Mouse (Mus musculus) CH12.LX (cell line): Measurements from ENCODE around the gene Six5. TPM values are rescaled to one million over a fixed set of nuclear protein-coding genes. Genes with fewer than 3 reads are reported as not detected.

ENCODE experiments used
- DNase-seq: peaks from one replicate; pipeline ENCODE4 v3.0.0-alpha.2; 2013; ENCODE audit errors: extremely low read depth
- H3K27ac ChIP-seq: 2 replicates; pipeline ENCODE4 v1.5.1; 2012; ENCODE audit warnings: low read depth, mild to moderate bottlenecking, control low read depth, moderate library complexity; ENCODE audit not compliant: insufficient read depth
- H3K27me3 ChIP-seq: replicated peaks from 2 replicates; pipeline ENCODE3; 2012; ENCODE audit warnings: inconsistent platforms
- H3K36me3 ChIP-seq, 2 experiments: replicated peaks in 1 of 2; 2 replicates each; pipeline versions ENCODE3 to v1.6.1; 2012; ENCODE audit warnings: inconsistent platforms in 1 of 2, low read length in 1 of 2, mild to moderate bottlenecking in 1 of 2, mixed read lengths in 1 of 2, moderate library complexity in 1 of 2; ENCODE audit not compliant: control insufficient read depth in 1 of 2, insufficient read depth in 1 of 2
- H3K4me1 ChIP-seq, 2 experiments: 2 replicates each; pipeline ENCODE4 v1.6.1; 2012; ENCODE audit warnings: inconsistent platforms in 1 of 2, moderate library complexity in 1 of 2; ENCODE audit not compliant: insufficient read depth in 2 of 2, control insufficient read depth in 1 of 2
- H3K4me2 ChIP-seq: 2 replicates; pipeline ENCODE4 v1.6.1; 2012; ENCODE audit warnings: low read depth, mild to moderate bottlenecking, control low read depth; ENCODE audit not compliant: poor library complexity, insufficient read depth, severe bottlenecking
- H3K4me3 ChIP-seq, 3 experiments: fragments of 150-350 bp in 1 of 3; sonication (generic) in 1 of 3; replicated peaks in 1 of 3; 2 replicates each; pipeline versions ENCODE3 to v1.5.1; 2011 to 2012; ENCODE audit warnings: low read depth in 2 of 3, low read length in 2 of 3, mild to moderate bottlenecking in 2 of 3, moderate library complexity in 2 of 3, control low read depth in 1 of 3, improper control_type of control experiment in 1 of 3, inconsistent platforms in 1 of 3, mixed read lengths in 1 of 3; ENCODE audit not compliant: poor library complexity in 1 of 3
- H3K79me2 ChIP-seq: replicated peaks from 2 replicates; pipeline ENCODE4 v1.6.1; 2012; ENCODE audit warnings: mild to moderate bottlenecking, moderate library complexity; ENCODE audit not compliant: control insufficient read depth, poor library complexity, insufficient read depth, severe bottlenecking; ENCODE audit errors: extremely low read depth
- H3K9ac ChIP-seq: 2 replicates; pipeline ENCODE4 v1.6.1; 2012; ENCODE audit warnings: low read depth, mild to moderate bottlenecking, control low read depth, moderate library complexity; ENCODE audit not compliant: insufficient read depth
- H3K9me3 ChIP-seq: replicated peaks from 2 replicates; pipeline ENCODE3; 2012; ENCODE audit warnings: low read length, inconsistent platforms, mixed read lengths
- BHLHE40 ChIP-seq: IDR thresholded peaks from 2 replicates; pipeline ENCODE4 v1.6.1; 2011; ENCODE audit warnings: mild to moderate bottlenecking, low read depth, low read length, improper control_type of control experiment
- CHD1 ChIP-seq: IDR thresholded peaks from 2 replicates; pipeline ENCODE4 v1.6.1; 2012; ENCODE audit warnings: low read depth, low read length, improper control_type of control experiment, inconsistent platforms
- CTCF ChIP-seq, 2 experiments: IDR thresholded peaks in 1 of 2; conservative IDR thresholded peaks in 1 of 2; 2 replicates each; pipeline ENCODE4 v1.5.1; 2011 to 2012; ENCODE audit warnings: low read depth in 2 of 2, low read length in 2 of 2, improper control_type of control experiment in 1 of 2, inconsistent platforms in 1 of 2, mild to moderate bottlenecking in 1 of 2, moderate library complexity in 1 of 2
- ELF1 ChIP-seq: IDR thresholded peaks from 2 replicates; pipeline ENCODE4 v1.6.1; 2014; ENCODE audit warnings: low read depth, mild to moderate bottlenecking, inconsistent platforms, low read length, improper control_type of control experiment
- EP300 ChIP-seq: IDR thresholded peaks from 2 replicates; pipeline ENCODE4 v1.6.1; 2011; ENCODE audit warnings: low read length, improper control_type of control experiment
- GABPA ChIP-seq: IDR thresholded peaks from 2 replicates; pipeline ENCODE4 v1.6.1; 2012; ENCODE audit warnings: low read depth, low read length, improper control_type of control experiment, inconsistent platforms; ENCODE audit not compliant: insufficient replicate concordance
- HCFC1 ChIP-seq: IDR thresholded peaks from 2 replicates; pipeline ENCODE4 v1.6.1; 2012; ENCODE audit warnings: low read depth, mild to moderate bottlenecking, inconsistent platforms, low read length, improper control_type of control experiment
- JUN ChIP-seq: IDR thresholded peaks from 2 replicates; pipeline ENCODE4 v1.6.1; 2011; ENCODE audit warnings: low read depth, mild to moderate bottlenecking, low read length, improper control_type of control experiment, moderate library complexity; ENCODE audit not compliant: insufficient read depth
- MAFK ChIP-seq: IDR thresholded peaks from 2 replicates; pipeline ENCODE4 v1.6.1; 2011; ENCODE audit warnings: low read length, improper control_type of control experiment; ENCODE audit not compliant: insufficient replicate concordance
- MAX ChIP-seq: IDR thresholded peaks from 2 replicates; pipeline ENCODE4 v1.6.1; 2011; ENCODE audit warnings: low read length, improper control_type of control experiment
- MEF2A ChIP-seq: IDR thresholded peaks from 2 replicates; pipeline ENCODE4 v1.6.1; 2014; ENCODE audit warnings: low read depth, mild to moderate bottlenecking, inconsistent platforms, low read length, improper control_type of control experiment, borderline replicate concordance
- MXI1 ChIP-seq: IDR thresholded peaks from 2 replicates; pipeline ENCODE4 v1.6.1; 2011; ENCODE audit warnings: mild to moderate bottlenecking, low read depth, low read length, improper control_type of control experiment
- NELFE ChIP-seq: IDR thresholded peaks from 2 replicates; pipeline ENCODE4 v1.6.1; 2011; ENCODE audit warnings: low read depth, low read length, improper control_type of control experiment
- NRF1 ChIP-seq: IDR thresholded peaks from 2 replicates; pipeline ENCODE4 v1.6.1; 2014; ENCODE audit warnings: low read depth, mild to moderate bottlenecking, inconsistent platforms, low read length, improper control_type of control experiment, moderate library complexity
- PAX5 ChIP-seq: IDR thresholded peaks from 2 replicates; pipeline ENCODE4 v1.6.1; 2012; ENCODE audit warnings: low read length, inconsistent platforms, mixed read lengths
- POLR2A ChIP-seq: IDR thresholded peaks from 2 replicates; pipeline ENCODE4 v1.6.1; 2011; ENCODE audit warnings: low read depth, mild to moderate bottlenecking, improper control_type of control experiment, low read length
- POLR2AphosphoS2 ChIP-seq: IDR thresholded peaks from 2 replicates; pipeline ENCODE4 v1.6.1; 2011; ENCODE audit warnings: low read depth, low read length, improper control_type of control experiment
- RAD21 ChIP-seq: IDR thresholded peaks from 2 replicates; pipeline ENCODE4 v1.6.1; 2011; ENCODE audit warnings: low read depth, mild to moderate bottlenecking, low read length, improper control_type of control experiment, moderate library complexity
- RCOR1 ChIP-seq: conservative IDR thresholded peaks from 2 replicates; pipeline ENCODE4 v1.6.1; 2012; ENCODE audit warnings: low read depth, mild to moderate bottlenecking, inconsistent platforms, low read length, improper control_type of control experiment
- SIN3A ChIP-seq: IDR thresholded peaks from 2 replicates; pipeline ENCODE4 v1.6.1; 2012; ENCODE audit warnings: low read length, improper control_type of control experiment, inconsistent platforms
- SMC3 ChIP-seq: IDR thresholded peaks from 2 replicates; pipeline ENCODE4 v1.6.1; 2011; ENCODE audit warnings: low read depth, low read length, improper control_type of control experiment
- TCF12 ChIP-seq: IDR thresholded peaks from 2 replicates; pipeline ENCODE4 v1.6.1; 2014; ENCODE audit warnings: low read depth, mild to moderate bottlenecking, inconsistent platforms, low read length, improper control_type of control experiment
- USF1 ChIP-seq: IDR thresholded peaks from 2 replicates; pipeline ENCODE4 v1.6.1; 2014; ENCODE audit warnings: low read depth, mild to moderate bottlenecking, inconsistent platforms, low read length, improper control_type of control experiment
- USF2 ChIP-seq: conservative IDR thresholded peaks from 2 replicates; pipeline ENCODE4 v1.6.1; 2011; ENCODE audit warnings: low read depth, low read length, improper control_type of control experiment
- ZKSCAN1 ChIP-seq: IDR thresholded peaks from 2 replicates; pipeline ENCODE4 v1.6.1; 2012; ENCODE audit warnings: low read depth, inconsistent platforms, low read length, improper control_type of control experiment, borderline replicate concordance
- dilution Hi-C: fragments of 300-500 bp; cut with MboI; formaldehyde crosslinking; loops from 2 replicates; pipeline ENCODE4 v1.14.3; 2020; ENCODE audit warnings: low sequenced_read_pairs; ENCODE audit not compliant: extremely low pct_unique_long_range_greater_than_20kb, extremely low pct_ligation_motif_present
- in situ Hi-C: fragments of 300-500 bp; cut with MboI; formaldehyde crosslinking; loops from 3 replicates; pipeline ENCODE4 v1.14.3; 2019; ENCODE audit warnings: low sequenced_read_pairs, low pct_ligation_motif_present, low pct_unique_long_range_greater_than_20kb, mixed read lengths
- polyA plus RNA-seq: library from polyadenylated mRNA; unstranded; fragments of >175 nt; gene quantifications from 2 replicates; pipeline ENCODE4 v1.2.1, GENCODE M21; 2012; ENCODE audit warnings: low read depth; ENCODE audit not compliant: insufficient read length
- total RNA-seq, 2 experiments: library from RNA; depleted of rRNA; stranded (reverse); fragments of 300-350 nt in 1 of 2; fragments of >200 nt in 1 of 2; gene quantifications; 2 replicates each; pipeline ENCODE4 v1.2.3; 2012 to 2014

Six5 gene
- total and polyA plus RNA-seq, 3 experiments = 0.16 to 1.8 (median 0.33) TPM

DNA sequence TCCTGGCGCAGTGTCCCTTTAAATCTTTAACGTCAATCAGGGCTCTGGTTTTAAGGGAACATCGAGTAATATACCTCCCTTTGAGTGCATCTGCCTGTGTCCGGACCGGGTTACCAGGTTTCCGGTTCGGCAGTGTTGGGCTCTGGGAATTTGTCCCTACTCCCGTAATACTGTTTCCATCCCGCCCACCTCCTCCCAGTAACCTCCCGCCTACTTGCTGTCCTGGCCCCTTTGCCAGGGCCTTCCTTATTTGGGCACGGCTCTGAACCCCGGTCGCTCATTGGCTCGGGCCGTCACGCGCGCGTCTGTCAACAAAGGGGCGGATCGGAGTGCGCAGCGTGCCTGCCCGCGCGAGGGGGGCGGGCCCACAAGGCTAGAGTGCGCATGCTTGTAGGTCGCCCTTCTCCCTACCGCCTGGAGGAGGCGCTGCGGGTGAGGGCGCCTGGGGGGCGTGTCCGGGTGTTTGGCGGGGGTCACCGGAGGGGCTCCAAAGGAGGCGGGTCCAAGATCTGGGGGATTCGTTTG lies 37.0 kb downstream of the Six5 start:
- in situ Hi-C loops = no loop called here
- H3K4me3 ChIP-seq = peak overlapping the region; percentile 12 to 44 (median 41)
- H3K4me2 ChIP-seq = peak overlapping the region; percentile 54
- no peaks in the 10 kb centered on the region for H3K9me3 ChIP-seq
- peak; percentile 93 for DNase-seq
- peaks cover 9% of the 10 kb centered on the region; the same call in 1 of the 2 replicates for H3K79me2 ChIP-seq
- no peaks in the 10 kb centered on the region for H3K27me3 ChIP-seq
- dilution Hi-C loops = no loop called here
- TF ChIP-seq ZKSCAN1 (no peak), NRF1 (peak; percentile 84), BHLHE40 (peak; percentile 94), NELFE (no peak), JUN (no peak), MAFK (no peak), RAD21 (no peak), MAX (peak; percentile 78; the same call in 1 of the 2 replicates), SIN3A (peak; percentile 82; the same call in 1 of the 2 replicates), POLR2A (0 out of 2 replicates have a peak, but pooled peaks have one; percentile 17), CTCF (conservative IDR thresholded peaks at IDR 0.05 in 1 of 2, IDR thresholded peaks at IDR 0.05 in 1 of 2; ENCODE audit: low read depth in 2 of 2, low read length in 2 of 2) (peak in 1 of 2 experiments; percentile 61; a peak in 2 of 4 replicates), MXI1 (peak; percentile 91), POLR2AphosphoS2 (no peak), RCOR1 (no peak), SMC3 (no peak), TCF12 (no peak), CHD1 (no peak), MEF2A (no peak), ELF1 (peak; percentile 45; the same call in 1 of the 2 replicates), USF2 (peak; percentile 54), USF1 (peak; percentile 78), HCFC1 (no peak; the same call in 1 of the 2 replicates)
- no peak overlapping the region for H3K9ac ChIP-seq
- H3K4me1 ChIP-seq = peaks cover 0 to 28% of the 10 kb centered on the region in 2 experiments; a peak in 2 of 4 replicates
- H3K36me3 ChIP-seq = peaks cover 28 to 67% of the 10 kb centered on the region in 2 experiments
- no peak overlapping the region for H3K27ac ChIP-seq

DNA sequence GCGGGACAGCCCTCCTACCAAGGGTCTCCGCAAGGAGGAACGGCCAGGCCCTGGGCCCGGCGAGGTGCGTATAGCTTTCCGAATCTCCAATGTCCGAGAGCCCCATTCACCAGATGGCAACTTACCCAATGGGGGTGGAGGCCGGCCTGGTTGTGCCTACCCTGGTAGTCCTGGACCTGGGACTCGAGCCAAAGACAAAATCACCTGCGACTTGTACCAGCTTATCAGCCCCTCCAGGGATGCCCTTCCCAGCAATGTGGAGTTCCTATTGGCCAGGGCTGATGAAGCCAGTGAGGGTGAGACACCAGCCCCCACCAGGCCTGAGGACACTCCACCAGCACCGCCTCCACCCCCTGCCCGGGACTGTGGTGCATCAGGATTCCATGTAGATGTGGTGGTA lies 41.8 kb downstream of the Six5 start:
- no peak for DNase-seq
- dilution Hi-C loops (no loop called here), in situ Hi-C loops (no loop called here)
- no peaks in the 10 kb centered on the region for H3K27me3 ChIP-seq
- H3K79me2 ChIP-seq = peaks cover 9% of the 10 kb centered on the region; the same call in 1 of the 2 replicates
- H3K36me3 ChIP-seq = peaks cover 46 to 79% of the 10 kb centered on the region in 2 experiments
- H3K9me3 ChIP-seq = no peaks in the 10 kb centered on the region
- H3K4me3 ChIP-seq = no peak overlapping the region
- no peak for TF ChIP-seq SIN3A
- TF ChIP-seq SMC3 = no peak
- no peak for TF ChIP-seq USF1
- TF ChIP-seq GABPA = no peak
- TF ChIP-seq EP300 = no peak
- no peak for TF ChIP-seq PAX5
- no peak for TF ChIP-seq BHLHE40
- no peak overlapping the region for H3K27ac ChIP-seq
- peaks cover 0 to 32% of the 10 kb centered on the region in 2 experiments; a peak in 2 of 4 replicates for H3K4me1 ChIP-seq
- H3K4me2 ChIP-seq = no peak overlapping the region
- no peak overlapping the region for H3K9ac ChIP-seq
